Mouse (Mus musculus) lung, postnatal 0 days (tissue): ENCODE results near the gene Itpr1. TPM values are rescaled to one million over a fixed set of nuclear protein-coding genes. Genes with fewer than 3 reads are reported as not detected.

Source experiments
- ATAC-seq: fragments of 200-750 bp; cut with Nextera tagmentation; 2 replicates; pipeline ENCODE4 v1.8.0; 2017; ENCODE audit warnings: moderate library complexity
- DNase-seq: peaks from one replicate; pipeline ENCODE4 v3.0.0-alpha.2; 2016; ENCODE audit warnings: low spot score
- H3K27ac ChIP-seq: fragments of 300-500 bp; sonication (generic); 2 replicates; pipeline ENCODE4 v1.5.1; 2014; ENCODE audit warnings: antibody characterized with exemption, mild to moderate bottlenecking, low read length, mixed read lengths
- H3K27me3 ChIP-seq: fragments of 300-500 bp; sonication (generic); replicated peaks from 2 replicates; pipeline ENCODE4 v1.6.1; 2014; ENCODE audit warnings: low read length, mixed read lengths; ENCODE audit not compliant: insufficient read depth
- H3K36me3 ChIP-seq: fragments of 300-500 bp; sonication (generic); 2 replicates; pipeline ENCODE4 v1.6.1; 2014; ENCODE audit warnings: low read length, mixed read lengths; ENCODE audit not compliant: insufficient read depth
- H3K4me1 ChIP-seq: fragments of 300-500 bp; sonication (generic); 2 replicates; pipeline ENCODE4 v1.6.1; 2014; ENCODE audit warnings: antibody characterized with exemption, low read depth, low read length, mixed read lengths; ENCODE audit not compliant: insufficient read depth
- H3K4me2 ChIP-seq: fragments of 300-500 bp; sonication (generic); replicated peaks from 2 replicates; pipeline ENCODE4 v1.6.1; 2014; ENCODE audit warnings: low read depth, mild to moderate bottlenecking, low read length, moderate library complexity, mixed read lengths
- H3K4me3 ChIP-seq: fragments of 300-500 bp; sonication (generic); 2 replicates; pipeline ENCODE4 v1.5.1; 2014; ENCODE audit warnings: low read depth, low read length
- H3K9ac ChIP-seq: fragments of 300-500 bp; sonication (generic); replicated peaks from 2 replicates; pipeline ENCODE4 v1.6.1; 2014; ENCODE audit warnings: low read depth, mild to moderate bottlenecking
- H3K9me3 ChIP-seq: fragments of 300-500 bp; sonication (generic); 2 replicates; pipeline ENCODE4 v1.6.1; 2016; ENCODE audit warnings: low read length, mixed read lengths
- CTCF ChIP-seq: IDR thresholded peaks from 2 replicates; pipeline ENCODE4 v1.5.1; 2016; ENCODE audit warnings: antibody characterized with exemption, mild to moderate bottlenecking
- EP300 ChIP-seq: IDR thresholded peaks from 2 replicates; pipeline ENCODE4 v1.6.1; 2016; ENCODE audit warnings: antibody characterized with exemption, mild to moderate bottlenecking, control low read depth
- WGBS: fragments of 180-500 bp; shearing (Covaris S2); extraction: QIAGEN DNeasy Blood & Tissue Kit; methylation state at CpG from one replicate; pipeline ENCODE4 v1.1.7; 2014; 5-methylcytosine and 5-hydroxymethylcytosine counted together
- polyA plus RNA-seq: library from polyadenylated mRNA; unstranded; fragments of >200 nt; fragmentation: Nextera tagmentation; extraction: Ambion mirVana; gene quantifications from 2 replicates; pipeline ENCODE4 v1.2.1, GENCODE M21; 2015

Itpr1 gene
- polyA plus RNA-seq, 1 experiment from 2014 or later = 9.2 TPM

DNA sequence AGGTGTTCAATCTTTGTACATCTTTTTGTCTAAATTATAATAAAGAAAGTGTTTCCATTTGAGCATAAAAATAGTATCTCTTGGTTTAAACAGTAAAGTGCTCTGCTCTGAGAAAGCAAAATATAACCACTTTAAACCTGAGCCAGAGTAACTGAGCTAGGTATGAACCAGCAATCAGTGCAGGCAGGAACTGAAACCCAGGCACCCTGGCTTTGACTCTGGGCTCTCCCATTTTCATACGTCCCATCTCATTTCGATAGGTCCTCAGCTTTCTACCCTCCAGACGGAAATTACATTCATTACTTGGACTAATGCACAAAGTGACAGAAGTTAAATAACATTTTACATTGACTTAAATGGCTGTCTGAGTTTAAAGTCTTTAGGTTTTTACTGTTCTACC, 335.5 kb downstream of the Itpr1 start:
- no peaks in the 10 kb centered on the region for H3K9me3 ChIP-seq
- 92% methylated on average over 3 of the region's 3 CpGs for WGBS
- H3K4me2 ChIP-seq = no peak overlapping the region
- H3K36me3 ChIP-seq = no peaks in the 10 kb centered on the region; the same call in 1 of the 2 replicates
- ATAC-seq (no peak), DNase-seq (no peak)
- H3K4me1 ChIP-seq = no peaks in the 10 kb centered on the region
- no peak overlapping the region for H3K4me3 ChIP-seq
- H3K27ac ChIP-seq = no peak overlapping the region
- H3K27me3 ChIP-seq = no peaks in the 10 kb centered on the region
- TF ChIP-seq CTCF = no peak
- TF ChIP-seq EP300 = no peak
- no peak overlapping the region for H3K9ac ChIP-seq

DNA sequence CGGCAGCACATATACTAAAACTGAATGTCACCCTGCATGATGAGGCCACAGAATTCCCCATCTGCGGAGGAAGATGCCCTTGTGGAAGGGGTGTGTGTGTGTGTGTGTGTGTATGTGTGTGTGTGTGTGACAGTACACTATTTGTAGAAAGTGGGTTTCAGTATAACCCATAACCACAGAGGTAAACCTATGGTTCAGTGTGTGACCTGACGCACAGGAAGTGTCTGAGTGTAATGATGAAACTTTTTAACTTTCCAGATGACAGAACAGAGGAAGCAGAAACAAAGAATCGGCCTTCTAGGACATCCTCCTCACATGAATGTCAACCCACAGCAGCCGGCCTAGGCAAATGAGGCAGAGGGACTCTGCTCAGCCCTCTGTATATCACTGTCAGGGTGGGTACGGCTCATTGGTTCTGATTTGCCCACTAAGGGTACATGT, 336.6 kb downstream of the Itpr1 start:
- ATAC-seq = no peak
- peak; percentile 33; the same call in 1 of the 2 replicates for TF ChIP-seq EP300
- TF ChIP-seq CTCF = no peak
- Histone ChIP-seq H3K27me3 (no peaks in the 10 kb centered on the region), H3K27ac (no peak overlapping the region), H3K36me3 (no peaks in the 10 kb centered on the region; the same call in 1 of the 2 replicates), H3K9ac (no peak overlapping the region), H3K9me3 (no peaks in the 10 kb centered on the region), H3K4me3 (no peak overlapping the region), H3K4me1 (no peaks in the 10 kb centered on the region), H3K4me2 (no peak overlapping the region)
- DNase-seq = peak; percentile 36
- 72% methylated on average over 6 of the region's 6 CpGs for WGBS

DNA sequence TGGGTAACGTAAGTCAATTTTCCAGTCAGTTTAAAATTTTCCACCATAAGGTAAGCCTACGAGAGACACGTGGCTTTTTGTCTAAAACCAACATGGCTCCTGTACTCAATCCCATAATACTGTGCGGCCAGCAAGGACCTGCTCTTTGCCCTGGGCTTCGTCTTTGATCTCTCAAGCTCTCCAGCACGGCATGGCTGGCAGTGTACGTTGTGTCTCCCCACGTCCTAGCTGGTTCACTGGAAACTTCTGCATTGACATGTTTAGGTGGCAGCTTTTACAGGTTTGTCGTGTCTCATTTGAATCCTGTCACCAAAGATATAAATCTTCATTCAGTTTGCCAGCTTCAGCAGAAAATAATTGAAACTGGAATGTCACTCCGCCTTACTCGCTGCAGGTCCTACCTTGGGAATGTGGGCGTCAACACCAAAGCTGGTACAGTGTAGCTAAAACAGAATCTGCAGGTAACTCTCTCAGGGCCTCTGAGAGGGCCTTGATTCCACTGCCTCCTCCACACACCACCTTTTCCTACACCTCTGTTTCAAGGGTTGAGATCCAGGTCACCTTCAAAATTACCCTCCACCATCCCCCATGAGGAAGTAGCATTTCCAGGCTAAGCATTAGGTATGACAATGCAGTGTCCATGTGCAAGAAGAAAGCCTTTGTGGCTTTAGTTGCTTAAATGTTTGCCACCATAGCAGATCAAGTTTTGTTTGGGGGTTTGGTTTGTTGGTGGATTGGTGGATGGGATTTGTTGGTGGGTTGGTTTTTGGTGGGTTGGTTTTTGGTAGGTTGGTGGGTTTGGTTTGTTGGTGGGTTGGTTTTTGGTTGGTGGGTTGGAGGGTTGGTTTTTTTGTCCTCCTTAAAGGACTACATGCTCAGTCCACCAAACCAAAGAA, 339.1 kb downstream of the Itpr1 start:
- 91% methylated on average over 12 of the region's 12 CpGs for WGBS

DNA sequence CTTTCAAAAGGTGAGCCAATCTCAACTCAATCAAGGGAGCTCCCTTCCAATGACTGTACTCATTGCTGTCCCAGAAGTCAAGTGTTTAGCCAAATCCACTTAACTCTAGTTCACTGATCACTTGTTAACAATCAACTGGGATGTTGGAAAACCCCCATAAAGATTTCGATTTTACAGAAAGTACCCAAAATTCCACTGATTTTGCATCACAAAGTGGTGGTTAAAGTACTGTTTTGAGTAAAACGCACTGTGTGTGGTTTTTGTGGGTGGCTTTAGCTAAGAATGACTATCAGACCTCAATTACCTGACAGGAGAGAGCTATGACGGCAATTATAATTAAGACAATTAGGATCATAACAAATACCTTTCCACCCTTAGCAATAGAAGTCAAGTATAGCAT, 340.1 kb downstream of the Itpr1 start:
- no peak overlapping the region for H3K4me3 ChIP-seq
- DNase-seq = no peak
- H3K27me3 ChIP-seq = no peaks in the 10 kb centered on the region
- H3K36me3 ChIP-seq = no peaks in the 10 kb centered on the region
- WGBS = 89% methylated on average over 3 of the region's 3 CpGs
- no peaks in the 10 kb centered on the region for H3K9me3 ChIP-seq
- H3K4me2 ChIP-seq = no peak overlapping the region
- ATAC-seq = no peak
- H3K4me1 ChIP-seq = no peaks in the 10 kb centered on the region
- TF ChIP-seq EP300 (no peak), CTCF (no peak)
- H3K27ac ChIP-seq = no peak overlapping the region
- H3K9ac ChIP-seq = no peak overlapping the region

More for the DNA sequence above, 339.1 kb downstream of the Itpr1 start:
- DNase-seq (no peak), ATAC-seq (no peak)
- TF ChIP-seq CTCF = no peak
- TF ChIP-seq EP300 = no peak
- no peaks in the 10 kb centered on the region for H3K27me3 ChIP-seq
- H3K4me3 ChIP-seq = no peak overlapping the region
- H3K9ac ChIP-seq = no peak overlapping the region
- H3K9me3 ChIP-seq = no peaks in the 10 kb centered on the region
- no peak overlapping the region for H3K4me2 ChIP-seq
- no peaks in the 10 kb centered on the region; the same call in 1 of the 2 replicates for H3K36me3 ChIP-seq
- H3K4me1 ChIP-seq = no peaks in the 10 kb centered on the region
- no peak overlapping the region for H3K27ac ChIP-seq

DNA sequence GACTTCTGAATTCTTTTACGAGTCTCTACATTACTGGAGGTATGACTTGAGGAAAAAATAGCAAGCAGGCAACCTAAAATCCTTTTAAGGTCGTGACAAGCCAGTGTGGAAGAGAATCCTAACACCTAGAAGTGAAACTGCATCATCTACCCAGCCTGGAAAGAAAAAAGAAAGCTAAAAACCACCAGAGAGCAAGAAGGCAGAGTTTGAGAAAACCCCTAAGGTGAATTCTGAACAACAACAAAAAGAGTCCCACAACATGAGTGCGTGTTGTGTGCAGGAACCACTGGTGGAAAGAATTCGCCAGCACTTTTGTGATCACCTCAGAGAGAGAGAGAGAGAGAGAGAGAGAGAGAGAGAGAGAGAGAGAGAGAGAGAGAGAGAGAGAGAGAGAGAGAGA, 340.6 kb downstream of the Itpr1 start:
- H3K4me1 ChIP-seq = no peaks in the 10 kb centered on the region
- WGBS = 88% methylated on average over 4 of the region's 4 CpGs
- H3K4me2 ChIP-seq = no peak overlapping the region
- no peak for TF ChIP-seq EP300
- TF ChIP-seq CTCF = no peak
- no peak for DNase-seq
- H3K9me3 ChIP-seq = no peaks in the 10 kb centered on the region
- H3K36me3 ChIP-seq = no peaks in the 10 kb centered on the region
- no peak overlapping the region for H3K9ac ChIP-seq
- no peak overlapping the region for H3K4me3 ChIP-seq
- no peaks in the 10 kb centered on the region for H3K27me3 ChIP-seq
- H3K27ac ChIP-seq = no peak overlapping the region
- no peak for ATAC-seq

DNA sequence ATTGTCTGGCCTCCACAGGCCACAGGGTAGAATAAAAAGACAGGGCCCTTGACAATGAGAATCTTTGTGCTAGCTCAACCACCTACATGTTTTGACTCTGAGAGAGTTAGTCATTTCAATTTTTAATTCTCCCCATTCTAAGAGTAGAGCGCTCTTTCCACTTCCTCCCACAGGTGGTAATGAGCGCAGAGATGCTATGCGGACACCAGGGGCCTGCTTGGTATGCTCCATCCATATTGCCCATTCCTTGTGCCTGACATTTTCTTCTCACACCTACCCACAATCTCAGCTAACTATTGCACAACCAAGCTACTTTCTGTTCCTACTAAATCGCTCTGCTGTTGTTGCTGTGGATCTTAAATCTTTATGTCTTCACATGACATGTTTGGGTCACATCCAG, 341.5 kb downstream of the Itpr1 start:
- no peak for DNase-seq
- Histone ChIP-seq H3K9me3 (no peaks in the 10 kb centered on the region), H3K4me3 (no peak overlapping the region), H3K4me1 (no peaks in the 10 kb centered on the region), H3K9ac (no peak overlapping the region), H3K27me3 (no peaks in the 10 kb centered on the region), H3K27ac (no peak overlapping the region), H3K4me2 (no peak overlapping the region), H3K36me3 (no peaks in the 10 kb centered on the region)
- TF ChIP-seq EP300 (0 out of 2 replicates have a peak, but pooled peaks have one; percentile 17), CTCF (no peak)
- WGBS = 89% methylated on average over 4 of the region's 4 CpGs
- no peak for ATAC-seq
